Mouse (Mus musculus): ENCODE measurements around the gene Parp6.

Parp6 gene

GRCm38 (mm10) chr9:59616622-59617306 is at the start of gene Parp6:
TSS of gene Parp6 (plus strand) at chr9:59617284.
- peak; percentile 99 to 100 for DNase-seq (ENCODE audit: low spot score in 2 of 2)

GRCm38 (mm10) chr9:59571852-59572251 is 45.2 kb upstream of the Parp6 start:
- no peak for DNase-seq (ENCODE audit: low spot score in 2 of 2)

- DNase-seq (ENCODE audit: low spot score in 2 of 2): no peak
These were observed 39.7 kb upstream of the Parp6 start for GRCm38 (mm10) chr9:59577401-59577800.

- peak; percentile 50 to 66 for DNase-seq (ENCODE audit: low spot score in 2 of 2)
These were observed 39.1 kb upstream of the Parp6 start, which contains the start of gene Celf6 for GRCm38 (mm10) chr9:59577844-59578504. TSS of gene Celf6 (plus strand) at chr9:59577917.

GRCm38 (mm10) chr9:59578505-59578867 is 38.6 kb upstream of the Parp6 start:
- DNase-seq (ENCODE audit: low spot score in 2 of 2): no peak

GRCm38 (mm10) chr9:59584871-59585308 is 32.2 kb upstream of the Parp6 start:
- peak; percentile 32 to 59 for DNase-seq (ENCODE audit: low spot score in 2 of 2)

GRCm38 (mm10) chr9:59588252-59588651 is 28.8 kb upstream of the Parp6 start:
- no peak for DNase-seq (ENCODE audit: low spot score in 2 of 2)

GRCm38 (mm10) chr9:59588710-59589671 is 28.1 kb upstream of the Parp6 start:
- DNase-seq (ENCODE audit: low spot score in 2 of 2): no peak

- no peak for DNase-seq (ENCODE audit: low spot score in 2 of 2)
These were observed 27.2 kb upstream of the Parp6 start for GRCm38 (mm10) chr9:59589703-59590439.

- DNase-seq (ENCODE audit: low spot score in 2 of 2): no peak
These were observed 15.4 kb upstream of the Parp6 start for GRCm38 (mm10) chr9:59601661-59602060.

- no peak for DNase-seq (ENCODE audit: low spot score in 2 of 2)
These were observed 11.1 kb upstream of the Parp6 start for GRCm38 (mm10) chr9:59605967-59606366.

GRCm38 (mm10) chr9:59610950-59611349 is 6.1 kb upstream of the Parp6 start:
- DNase-seq (ENCODE audit: low spot score in 2 of 2): no peak

GRCm38 (mm10) chr9:59615797-59616196 is 1.3 kb upstream of the Parp6 start:
- DNase-seq (ENCODE audit: low spot score in 2 of 2): no peak

GRCm38 (mm10) chr9:59617307-59617973 is 356 bp downstream of the Parp6 start:
- DNase-seq (ENCODE audit: low spot score in 2 of 2): no peak

GRCm38 (mm10) chr9:59638372-59638771 is 21.3 kb downstream of the Parp6 start:
- no peak for DNase-seq (ENCODE audit: low spot score in 2 of 2)

GRCm38 (mm10) chr9:59639936-59640335 is 22.9 kb downstream of the Parp6 start:
- no peak for DNase-seq (ENCODE audit: low spot score in 2 of 2)

- no peak for DNase-seq (ENCODE audit: low spot score in 2 of 2)
These were observed 24.2 kb downstream of the Parp6 start for GRCm38 (mm10) chr9:59641320-59641719.

GRCm38 (mm10) chr9:59649911-59650310 is 32.8 kb downstream of the Parp6 start:
- no peak for DNase-seq (ENCODE audit: low spot score in 2 of 2)

GRCm38 (mm10) chr9:59653371-59653770 is 36.3 kb downstream of the Parp6 start:
- no peak for DNase-seq (ENCODE audit: low spot score in 2 of 2)

- DNase-seq (ENCODE audit: low spot score in 2 of 2): no peak
These were observed 37.4 kb downstream of the Parp6 start for GRCm38 (mm10) chr9:59654450-59654983.
